Mouse (Mus musculus) kidney, postnatal 4 days (tissue): Measurements from ENCODE around the gene Myocd.

Source experiments
- DNase-seq, 2 experiments: peaks; one replicate each; pipeline ENCODE4 v3.0.0; 2021; ENCODE audit warnings: mixed read lengths in 2 of 2

Myocd gene

GRCm38 (mm10) chr11:65135251-65135739 is 134.5 kb downstream of the Myocd start:
- DNase-seq, result no peak

DNA sequence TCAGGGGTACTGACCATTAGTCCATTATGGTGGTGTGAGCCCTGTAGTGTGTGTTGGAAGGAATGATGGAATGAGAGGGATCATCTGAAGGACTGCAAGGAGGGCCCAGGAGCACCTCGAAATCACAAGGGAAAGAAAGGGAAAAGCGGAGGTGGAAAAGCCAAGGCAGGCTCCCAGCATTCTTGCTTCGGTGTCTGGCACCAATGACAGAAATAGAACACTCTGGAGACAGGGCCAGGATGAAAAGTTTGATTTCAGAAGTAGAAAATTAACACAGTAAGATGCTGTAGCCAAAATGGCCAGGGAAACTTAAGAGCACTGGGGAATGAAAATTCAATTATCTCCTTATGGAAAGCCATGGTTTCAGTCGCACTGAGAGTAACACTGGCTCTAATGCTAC is 136.1 kb downstream of the Myocd start:
- DNase-seq, result no peak

DNA sequence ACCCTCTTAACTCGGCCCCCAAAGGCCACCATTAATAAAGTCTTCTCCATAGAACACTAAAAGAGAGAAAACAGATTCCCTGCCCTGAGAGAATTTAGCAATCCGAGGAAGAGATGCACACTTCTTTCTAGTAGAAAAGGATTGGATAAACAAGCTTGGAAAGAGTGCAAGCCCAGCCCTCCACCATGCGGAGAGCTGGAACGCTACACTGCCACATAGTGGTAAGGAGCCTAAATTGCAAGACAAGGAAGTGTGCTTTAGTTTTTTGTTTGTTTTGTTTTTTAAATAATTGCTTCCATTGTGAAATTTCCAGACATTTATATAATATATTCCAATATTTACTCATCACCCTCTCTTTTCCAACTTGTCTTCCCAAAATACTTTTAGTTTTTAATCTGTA is 140.7 kb downstream of the Myocd start:
- no peak for DNase-seq

GRCm38 (mm10) chr11:65128666-65129065 is 141.1 kb downstream of the Myocd start:
- DNase-seq, result no peak

GRCm38 (mm10) chr11:65126566-65126965 is 143.2 kb downstream of the Myocd start:
- peak; percentile 80 to 87 for DNase-seq
